Mouse (Mus musculus): Measurements from ENCODE around the gene Clock.

GRCm38 (mm10) chr5:76333833-76334232 is 29.2 kb upstream of the Clock start:
- TF ChIP-seq CTCF (IDR thresholded peaks at IDR 0.05; ENCODE audit: low read depth, low read length) (no peak), POLR2A (IDR thresholded peaks at IDR 0.05; ENCODE audit: extremely low read depth, insufficient read depth, low read length) (no peak)
